Mouse (Mus musculus): Measurements from ENCODE around the gene Gm7102.
"Not testable (repeated sequence)": the region's sequence is repeated elsewhere in the genome, so short reads cannot be mapped to it uniquely, and the experiment has no call there.

Gm7102 gene

GRCm38 (mm10) chr19:61175756-61176324 is at the start of gene Gm7102:
TSS of gene Gm7102 (minus strand) at chr19:61176309.
- no peak for DNase-seq (ENCODE audit: low spot score in 2 of 2)

GRCm38 (mm10) chr19:61224678-61225525 is 48.8 kb upstream of the Gm7102 start:
- DNase-seq (ENCODE audit: low spot score in 2 of 2) = peak in 1 of 2 experiments; percentile 12

- peak in 1 of 2 experiments; percentile 4 for DNase-seq (ENCODE audit: low spot score in 2 of 2)
These were observed 47.7 kb upstream of the Gm7102 start for GRCm38 (mm10) chr19:61223706-61224328.

GRCm38 (mm10) chr19:61207506-61207905 is 31.4 kb upstream of the Gm7102 start:
- DNase-seq (ENCODE audit: low spot score in 2 of 2) = not testable (repeated sequence)

GRCm38 (mm10) chr19:61199836-61200235 is 23.7 kb upstream of the Gm7102 start:
- DNase-seq (ENCODE audit: low spot score in 2 of 2) = peak in 1 of 2 experiments; percentile 5

GRCm38 (mm10) chr19:61199316-61199715 is 23.2 kb upstream of the Gm7102 start:
- peak; percentile 75 to 87 for DNase-seq (ENCODE audit: low spot score in 2 of 2)

- DNase-seq (ENCODE audit: low spot score in 2 of 2) = not testable (repeated sequence)
These were observed 7.5 kb upstream of the Gm7102 start, which contains the start of gene Gm6020 for GRCm38 (mm10) chr19:61183590-61183989. TSS of gene Gm6020 (plus strand) at chr19:61183890.

- no peak for DNase-seq (ENCODE audit: low spot score in 2 of 2)
These were observed 24.2 kb downstream of the Gm7102 start for GRCm38 (mm10) chr19:61151701-61152420.

- no peak for DNase-seq (ENCODE audit: low spot score in 2 of 2)
These were observed 24.8 kb downstream of the Gm7102 start for GRCm38 (mm10) chr19:61151372-61151700.

GRCm38 (mm10) chr19:61141299-61141698 is 34.8 kb downstream of the Gm7102 start:
- DNase-seq (ENCODE audit: low spot score in 2 of 2) = no peak

GRCm38 (mm10) chr19:61140342-61141206 is 35.5 kb downstream of the Gm7102 start, which contains the start of gene Zfp950:
TSS of gene Zfp950 (minus strand) at chr19:61140840.
- DNase-seq (ENCODE audit: low spot score in 2 of 2) = peak; percentile 28 to 64

GRCm38 (mm10) chr19:61138655-61139054 is 37.5 kb downstream of the Gm7102 start:
- DNase-seq (ENCODE audit: low spot score in 2 of 2) = no peak

- DNase-seq (ENCODE audit: low spot score in 2 of 2) = no peak
These were observed 45.0 kb downstream of the Gm7102 start for GRCm38 (mm10) chr19:61131096-61131495.

All from cerebellum, postnatal 4 days (tissue).